Mouse (Mus musculus) liver, embryonic 16.5 days (tissue): ENCODE results near the gene Akr1b8. TPM values are rescaled to one million over a fixed set of nuclear protein-coding genes. Genes with fewer than 3 reads are reported as not detected.

Experiments used
- ATAC-seq: fragments of 200-750 bp; cut with Nextera tagmentation; 2 replicates; pipeline ENCODE4 v1.8.0; 2017; ENCODE audit warnings: low read depth, mild to moderate bottlenecking, moderate number of reproducible peaks, moderate library complexity
- H3K27ac ChIP-seq: fragments of 300-500 bp; sonication (generic); 2 replicates; pipeline ENCODE4 v1.5.1; 2014; ENCODE audit warnings: mild to moderate bottlenecking, low read length
- H3K27me3 ChIP-seq: fragments of 300-500 bp; sonication (generic); 2 replicates; pipeline ENCODE4 v1.6.1; 2014; ENCODE audit warnings: low read depth, low read length, mixed read lengths; ENCODE audit not compliant: control insufficient read depth, insufficient read depth
- H3K36me3 ChIP-seq: fragments of 300-500 bp; sonication (generic); 2 replicates; pipeline ENCODE4 v1.6.1; 2014; ENCODE audit warnings: mild to moderate bottlenecking; ENCODE audit not compliant: control insufficient read depth, insufficient read depth
- H3K4me1 ChIP-seq: fragments of 300-500 bp; sonication (generic); 2 replicates; pipeline ENCODE4 v1.6.1; 2014; ENCODE audit warnings: low read depth, low read length, mixed read lengths; ENCODE audit not compliant: control insufficient read depth
- H3K4me2 ChIP-seq: fragments of 300-500 bp; sonication (generic); 2 replicates; pipeline ENCODE4 v1.6.1; 2014; ENCODE audit warnings: low read depth, low read length, mixed read lengths
- H3K4me3 ChIP-seq: fragments of 300-500 bp; sonication (generic); 2 replicates; pipeline ENCODE4 v1.5.1; 2014; ENCODE audit warnings: low read depth, mild to moderate bottlenecking, low read length
- H3K9ac ChIP-seq: fragments of 300-500 bp; sonication (generic); 2 replicates; pipeline ENCODE4 v1.6.1; 2014; ENCODE audit warnings: low read depth, low read length
- H3K9me3 ChIP-seq: fragments of 300-500 bp; sonication (generic); replicated peaks from 2 replicates; pipeline ENCODE4 v1.6.1; 2016; ENCODE audit warnings: low read length; ENCODE audit not compliant: control insufficient read depth
- WGBS: fragments of 180-500 bp; shearing (Covaris S2); extraction: QIAGEN DNeasy Blood & Tissue Kit; methylation state at CpG from one replicate; pipeline ENCODE4 v1.1.7; 2014; ENCODE audit not compliant: insufficient replicate concordance; 5-methylcytosine and 5-hydroxymethylcytosine counted together
- polyA plus RNA-seq: library from polyadenylated mRNA; unstranded; fragments of >200 nt; fragmentation: Nextera tagmentation; extraction: Ambion mirVana; gene quantifications from 2 replicates; pipeline ENCODE4 v1.2.1, GENCODE M21; 2015

Akr1b8 gene
- polyA plus RNA-seq, 1 experiment from 2014 or later, result 4.9 TPM

- Histone ChIP-seq H3K9ac (peak overlapping the region; percentile 54), H3K9me3 (no peaks in the 10 kb centered on the region), H3K27me3 (no peaks in the 10 kb centered on the region), H3K4me3 (peak overlapping the region; percentile 64), H3K4me2 (peak overlapping the region; percentile 76), H3K27ac (no peak overlapping the region), H3K36me3 (no peaks in the 10 kb centered on the region), H3K4me1 (peaks cover 5% of the 10 kb centered on the region)
- WGBS, result 2% methylated on average over 13 of the region's 13 CpGs
- ATAC-seq, result peak; percentile 43; the same call in 1 of the 2 replicates
These were observed 30.9 kb downstream of the Akr1b8 start for GRCm38 (mm10) chr6:34384701-34385370.

GRCm38 (mm10) chr6:34388420-34389156 is 34.7 kb downstream of the Akr1b8 start:
- 68% methylated on average over 4 of the region's 4 CpGs for WGBS
- H3K4me1 ChIP-seq, result peaks cover 5% of the 10 kb centered on the region
- no peak overlapping the region for H3K4me3 ChIP-seq
- H3K4me2 ChIP-seq, result no peak overlapping the region
- H3K27me3 ChIP-seq, result no peaks in the 10 kb centered on the region
- no peaks in the 10 kb centered on the region for H3K36me3 ChIP-seq
- H3K27ac ChIP-seq, result no peak overlapping the region
- no peaks in the 10 kb centered on the region for H3K9me3 ChIP-seq
- no peak for ATAC-seq
- H3K9ac ChIP-seq, result no peak overlapping the region

GRCm38 (mm10) chr6:34395897-34396296 is 42.0 kb downstream of the Akr1b8 start:
- Histone ChIP-seq H3K36me3 (no peaks in the 10 kb centered on the region), H3K4me1 (no peaks in the 10 kb centered on the region), H3K9me3 (no peaks in the 10 kb centered on the region), H3K27ac (no peak overlapping the region), H3K4me2 (no peak overlapping the region), H3K9ac (no peak overlapping the region), H3K27me3 (no peaks in the 10 kb centered on the region), H3K4me3 (no peak overlapping the region)
- no peak for ATAC-seq
- 66% methylated on average over 5 of the region's 5 CpGs for WGBS

GRCm38 (mm10) chr6:34398431-34398830 is 44.5 kb downstream of the Akr1b8 start:
- Histone ChIP-seq H3K4me3 (no peak overlapping the region), H3K36me3 (no peaks in the 10 kb centered on the region), H3K9ac (no peak overlapping the region), H3K4me1 (no peaks in the 10 kb centered on the region), H3K4me2 (no peak overlapping the region), H3K27me3 (no peaks in the 10 kb centered on the region), H3K9me3 (no peaks in the 10 kb centered on the region), H3K27ac (no peak overlapping the region)
- no peak for ATAC-seq
- WGBS, result 67% methylated on average over 6 of the region's 6 CpGs

- Histone ChIP-seq H3K9me3 (no peaks in the 10 kb centered on the region), H3K4me3 (no peak overlapping the region), H3K9ac (no peak overlapping the region), H3K27me3 (no peaks in the 10 kb centered on the region), H3K4me1 (no peaks in the 10 kb centered on the region), H3K4me2 (no peak overlapping the region), H3K27ac (no peak overlapping the region), H3K36me3 (no peaks in the 10 kb centered on the region)
- WGBS, result 73% methylated on average over 13 of the region's 13 CpGs
- ATAC-seq, result no peak
These were observed 45.8 kb downstream of the Akr1b8 start for GRCm38 (mm10) chr6:34399606-34400220.

GRCm38 (mm10) chr6:34400696-34401095 is 46.8 kb downstream of the Akr1b8 start:
- WGBS, result 54% methylated on average over 2 of the region's 2 CpGs
- no peak for ATAC-seq
- H3K4me2 ChIP-seq, result no peak overlapping the region
- H3K27ac ChIP-seq, result no peak overlapping the region
- H3K9me3 ChIP-seq, result no peaks in the 10 kb centered on the region
- no peaks in the 10 kb centered on the region for H3K4me1 ChIP-seq
- H3K9ac ChIP-seq, result no peak overlapping the region
- H3K4me3 ChIP-seq, result no peak overlapping the region
- H3K36me3 ChIP-seq, result no peaks in the 10 kb centered on the region
- no peaks in the 10 kb centered on the region for H3K27me3 ChIP-seq

GRCm38 (mm10) chr6:34406746-34407145 is 52.8 kb downstream of the Akr1b8 start:
- no peak for ATAC-seq
- no peak overlapping the region for H3K4me2 ChIP-seq
- no peak overlapping the region for H3K9ac ChIP-seq
- H3K4me1 ChIP-seq, result no peaks in the 10 kb centered on the region
- WGBS, result 73% methylated on average over 4 of the region's 4 CpGs
- no peak overlapping the region for H3K27ac ChIP-seq
- no peaks in the 10 kb centered on the region for H3K36me3 ChIP-seq
- H3K4me3 ChIP-seq, result no peak overlapping the region
- H3K9me3 ChIP-seq, result no peaks in the 10 kb centered on the region
- H3K27me3 ChIP-seq, result no peaks in the 10 kb centered on the region

GRCm38 (mm10) chr6:34407403-34407802 is 53.5 kb downstream of the Akr1b8 start:
- no peaks in the 10 kb centered on the region for H3K9me3 ChIP-seq
- H3K36me3 ChIP-seq, result no peaks in the 10 kb centered on the region
- no peaks in the 10 kb centered on the region; the same call in none of the 2 replicates for H3K4me1 ChIP-seq
- whole genome bisulfite sequencing, result 71% methylated on average over 10 of the region's 10 CpGs
- no peaks in the 10 kb centered on the region for H3K27me3 ChIP-seq
- ATAC-seq, result no peak
- no peak overlapping the region for H3K9ac ChIP-seq
- H3K4me2 ChIP-seq, result no peak overlapping the region
- H3K4me3 ChIP-seq, result no peak overlapping the region
- H3K27ac ChIP-seq, result no peak overlapping the region

GRCm38 (mm10) chr6:34412023-34412422 is 58.1 kb downstream of the Akr1b8 start, which contains the start of gene Akr1b7:
Gene Akr1b7, plus strand, starts transcription at chr6:34412334.
- no peak within 1 kb of the TSS for H3K4me2 ChIP-seq
- WGBS, result 44% methylated on average over 6 of the region's 6 CpGs
- peak; percentile 65 for ATAC-seq

More at GRCm38 (mm10) chr6:34412023-34412422, 58.1 kb downstream of the Akr1b8 start, which contains the start of gene Akr1b7:
- Histone ChIP-seq H3K27me3 (no peaks in the 10 kb centered on the region), H3K9ac (no peak within 1 kb of the TSS), H3K36me3 (no peaks in the 10 kb centered on the region), H3K4me1 (no peaks in the 10 kb centered on the region; the same call in none of the 2 replicates), H3K9me3 (no peaks in the 10 kb centered on the region), H3K27ac (no peak within 1 kb of the TSS), H3K4me3 (no peak within 1 kb of the TSS)
